Mouse (Mus musculus): Measurements from ENCODE around the gene Ugt1a8. TPM values are rescaled to one million over a fixed set of nuclear protein-coding genes. Genes with fewer than 3 reads are reported as not detected.

Ugt1a8 gene
- polyA plus RNA-seq, 1 experiment: not detected

GRCm38 (mm10) chr1:88237311-88237710, 149.7 kb downstream of the Ugt1a8 start:
- Histone ChIP-seq H3K36me3 (replicated peaks; ENCODE audit: low read length) (no peaks in the 10 kb centered on the region), H3K27me3 (replicated peaks) (peaks cover 8% of the 10 kb centered on the region), H3K9me3 (peaks cover 82% of the 10 kb centered on the region), H3K4me1 (no peaks in the 10 kb centered on the region), H3K4me3 (replicated peaks) (no peak overlapping the region)
- TF ChIP-seq FLI1 (IDR thresholded peaks at IDR 0.05; ENCODE audit: low read length) (no peak), GATA1 (IDR thresholded peaks at IDR 0.05; ENCODE audit: borderline replicate concordance, low read length) (no peak)

- H3K27me3 ChIP-seq (replicated peaks): peaks cover 8% of the 10 kb centered on the region
- peaks cover 80% of the 10 kb centered on the region for H3K9me3 ChIP-seq
- TF ChIP-seq GATA1 (IDR thresholded peaks at IDR 0.05; ENCODE audit: borderline replicate concordance, low read length): no peak
- TF ChIP-seq FLI1 (IDR thresholded peaks at IDR 0.05; ENCODE audit: low read length): no peak
Measured at GRCm38 (mm10) chr1:88238771-88239170, 151.2 kb downstream of the Ugt1a8 start.

GRCm38 (mm10) chr1:88240072-88240471, 152.5 kb downstream of the Ugt1a8 start:
- Histone ChIP-seq H3K4me1 (no peaks in the 10 kb centered on the region), H3K9me3 (peaks cover 78% of the 10 kb centered on the region), H3K36me3 (replicated peaks; ENCODE audit: low read length) (no peaks in the 10 kb centered on the region), H3K4me3 (replicated peaks) (no peak overlapping the region), H3K27me3 (replicated peaks) (peaks cover 7% of the 10 kb centered on the region)
- TF ChIP-seq GATA1 (IDR thresholded peaks at IDR 0.05; ENCODE audit: borderline replicate concordance, low read length) (no peak), FLI1 (IDR thresholded peaks at IDR 0.05; ENCODE audit: low read length) (no peak)

More at GRCm38 (mm10) chr1:88238771-88239170, 151.2 kb downstream of the Ugt1a8 start:
- H3K4me1 ChIP-seq: no peaks in the 10 kb centered on the region
- H3K4me3 ChIP-seq (replicated peaks): peak overlapping the region; percentile 6
- no peaks in the 10 kb centered on the region for H3K36me3 ChIP-seq (replicated peaks; ENCODE audit: low read length)

- peaks cover 78% of the 10 kb centered on the region for H3K9me3 ChIP-seq
- no peaks in the 10 kb centered on the region for H3K4me1 ChIP-seq
- no peaks in the 10 kb centered on the region for H3K36me3 ChIP-seq (replicated peaks; ENCODE audit: low read length)
- H3K27me3 ChIP-seq (replicated peaks): peaks cover 6% of the 10 kb centered on the region
- H3K4me3 ChIP-seq (replicated peaks): no peak overlapping the region
- TF ChIP-seq FLI1 (IDR thresholded peaks at IDR 0.05; ENCODE audit: low read length): no peak; the same call in 1 of the 2 replicates
- no peak for TF ChIP-seq GATA1 (IDR thresholded peaks at IDR 0.05; ENCODE audit: borderline replicate concordance, low read length)
Measured at GRCm38 (mm10) chr1:88240579-88240978, 153.0 kb downstream of the Ugt1a8 start.

GRCm38 (mm10) chr1:88243861-88244260, 156.2 kb downstream of the Ugt1a8 start:
- Histone ChIP-seq H3K9me3 (peaks cover 82% of the 10 kb centered on the region), H3K36me3 (replicated peaks; ENCODE audit: low read length) (no peaks in the 10 kb centered on the region), H3K4me1 (no peaks in the 10 kb centered on the region), H3K4me3 (replicated peaks) (peak overlapping the region; percentile 14), H3K27me3 (replicated peaks) (peaks cover 11% of the 10 kb centered on the region)
- no peak for TF ChIP-seq GATA1 (IDR thresholded peaks at IDR 0.05; ENCODE audit: borderline replicate concordance, low read length)
- TF ChIP-seq FLI1 (IDR thresholded peaks at IDR 0.05; ENCODE audit: low read length): no peak

- H3K4me1 ChIP-seq: no peaks in the 10 kb centered on the region
- H3K36me3 ChIP-seq (replicated peaks; ENCODE audit: low read length): no peaks in the 10 kb centered on the region
- H3K27me3 ChIP-seq (replicated peaks): peaks cover 13% of the 10 kb centered on the region
- H3K9me3 ChIP-seq: peaks cover 84% of the 10 kb centered on the region
- H3K4me3 ChIP-seq (replicated peaks): no peak overlapping the region
- TF ChIP-seq FLI1 (IDR thresholded peaks at IDR 0.05; ENCODE audit: low read length) (no peak), GATA1 (IDR thresholded peaks at IDR 0.05; ENCODE audit: borderline replicate concordance, low read length) (no peak)
Measured at GRCm38 (mm10) chr1:88245881-88246280, 158.3 kb downstream of the Ugt1a8 start.

GRCm38 (mm10) chr1:88246386-88246785, 158.8 kb downstream of the Ugt1a8 start:
- no peak overlapping the region for H3K4me3 ChIP-seq (replicated peaks)
- peaks cover 84% of the 10 kb centered on the region for H3K9me3 ChIP-seq
- no peaks in the 10 kb centered on the region for H3K36me3 ChIP-seq (replicated peaks; ENCODE audit: low read length)
- peaks cover 16% of the 10 kb centered on the region for H3K27me3 ChIP-seq (replicated peaks)
- no peaks in the 10 kb centered on the region for H3K4me1 ChIP-seq
- TF ChIP-seq FLI1 (IDR thresholded peaks at IDR 0.05; ENCODE audit: low read length) (no peak), GATA1 (IDR thresholded peaks at IDR 0.05; ENCODE audit: borderline replicate concordance, low read length) (no peak)

- peaks cover 16% of the 10 kb centered on the region for H3K27me3 ChIP-seq (replicated peaks)
- H3K36me3 ChIP-seq (replicated peaks; ENCODE audit: low read length): no peaks in the 10 kb centered on the region
- H3K9me3 ChIP-seq: peaks cover 87% of the 10 kb centered on the region
- H3K4me1 ChIP-seq: no peaks in the 10 kb centered on the region
- peak overlapping the region; percentile 26 for H3K4me3 ChIP-seq (replicated peaks)
- TF ChIP-seq GATA1 (IDR thresholded peaks at IDR 0.05; ENCODE audit: borderline replicate concordance, low read length) (no peak), FLI1 (IDR thresholded peaks at IDR 0.05; ENCODE audit: low read length) (no peak)
Measured at GRCm38 (mm10) chr1:88247660-88248059, 160.0 kb downstream of the Ugt1a8 start.

GRCm38 (mm10) chr1:88248658-88249057, 161.0 kb downstream of the Ugt1a8 start:
- peak overlapping the region; percentile 19 for H3K4me3 ChIP-seq (replicated peaks)
- TF ChIP-seq FLI1 (IDR thresholded peaks at IDR 0.05; ENCODE audit: low read length): no peak
- no peak for TF ChIP-seq GATA1 (IDR thresholded peaks at IDR 0.05; ENCODE audit: borderline replicate concordance, low read length)
- peaks cover 4% of the 10 kb centered on the region; the same call in 1 of the 2 replicates for H3K4me1 ChIP-seq
- H3K27me3 ChIP-seq (replicated peaks): peaks cover 16% of the 10 kb centered on the region
- no peaks in the 10 kb centered on the region for H3K36me3 ChIP-seq (replicated peaks; ENCODE audit: low read length)
- H3K9me3 ChIP-seq: peaks cover 90% of the 10 kb centered on the region

- H3K9me3 ChIP-seq: peaks cover 87% of the 10 kb centered on the region
Measured at GRCm38 (mm10) chr1:88249596-88249995, 162.0 kb downstream of the Ugt1a8 start.

More at GRCm38 (mm10) chr1:88249596-88249995, 162.0 kb downstream of the Ugt1a8 start:
- no peaks in the 10 kb centered on the region for H3K36me3 ChIP-seq (replicated peaks; ENCODE audit: low read length)
- H3K4me1 ChIP-seq: peaks cover 4% of the 10 kb centered on the region; the same call in 1 of the 2 replicates
- TF ChIP-seq FLI1 (IDR thresholded peaks at IDR 0.05; ENCODE audit: low read length) (no peak), GATA1 (IDR thresholded peaks at IDR 0.05; ENCODE audit: borderline replicate concordance, low read length) (no peak)
- no peak overlapping the region for H3K4me3 ChIP-seq (replicated peaks)
- H3K27me3 ChIP-seq (replicated peaks): peaks cover 14% of the 10 kb centered on the region
